Mouse (Mus musculus) heart, adult 2 months (tissue): ENCODE measurements around the gene Camta1.

Experiments used
- CTCF ChIP-seq: fragments of 200-600 bp; IDR thresholded peaks from 2 replicates; pipeline ENCODE4 v1.8.1; 2022; ENCODE audit warnings: antibody characterized with exemption, mild to moderate bottlenecking, moderate library complexity
- EP300 ChIP-seq: fragments of 200-500 bp; IDR thresholded peaks from 2 replicates; pipeline ENCODE4 v1.6.1; 2011; ENCODE audit warnings: low read depth, low read length, control low read depth; ENCODE audit not compliant: insufficient read depth
- POLR2A ChIP-seq: fragments of 200-500 bp; IDR thresholded peaks from 2 replicates; pipeline ENCODE4 v1.6.1; 2011; ENCODE audit warnings: mild to moderate bottlenecking, low read depth, low read length, control low read depth; ENCODE audit not compliant: insufficient read depth

GRCm38 (mm10) chr4:151263052-151263451 is 598.6 kb downstream of the Camta1 start:
- TF ChIP-seq CTCF (no peak), POLR2A (no peak), EP300 (no peak)
